Mouse (Mus musculus): Measurements from ENCODE around the gene Olfr878. TPM values are rescaled to one million over a fixed set of nuclear protein-coding genes. Genes with fewer than 3 reads are reported as not detected.

Olfr878 gene
- polyA plus RNA-seq, 1 experiment from 2014 or later, result not detected

DNA sequence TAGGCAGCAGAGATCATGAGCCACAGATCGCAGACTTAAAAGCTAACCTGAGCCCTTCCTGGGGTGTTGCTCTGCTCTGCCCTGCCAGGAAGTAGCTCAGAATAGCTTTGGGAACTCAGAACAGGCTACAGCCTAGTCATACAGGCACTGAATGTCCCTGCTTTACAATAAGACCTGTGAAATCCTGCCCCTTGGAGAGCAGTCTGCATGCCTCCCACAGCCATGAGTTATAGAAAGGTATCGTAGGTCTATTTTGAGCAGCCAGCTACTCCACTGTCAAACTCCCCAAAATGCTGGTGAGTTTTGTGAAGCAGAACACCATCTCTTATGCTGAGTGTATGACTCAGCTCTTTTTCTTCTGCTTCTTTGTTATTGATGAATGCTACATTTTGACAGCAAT lies 23.5 kb downstream of the Olfr878 start:
- H3K27ac ChIP-seq, result no peak overlapping the region
- no peaks in the 10 kb centered on the region for H3K36me3 ChIP-seq (replicated peaks)
- H3K4me3 ChIP-seq (replicated peaks), result no peak overlapping the region
- H3K4me2 ChIP-seq, result no peak overlapping the region
- no peak for ATAC-seq (ENCODE audit: low FRiP score)
- H3K9me3 ChIP-seq, result no peaks in the 10 kb centered on the region
- H3K27me3 ChIP-seq, result no peaks in the 10 kb centered on the region
- no peak overlapping the region for H3K9ac ChIP-seq
- WGBS, result 95% methylated on average over 2 of the region's 2 CpGs
- no peaks in the 10 kb centered on the region for H3K4me1 ChIP-seq

Other genes starting within 250 kb of the Olfr878 start
- 0.19 TPM in 2 replicates for gene Panx3, start 248.6 kb upstream of the Olfr878 start, polyA plus RNA-seq (2016; fragmentation: Nextera tagmentation; extraction: Ambion mirVana)
- not detected in 2 replicates for gene Olfr160, start 201.6 kb upstream of the Olfr878 start, polyA plus RNA-seq (2016; fragmentation: Nextera tagmentation; extraction: Ambion mirVana)
- not detected in 2 replicates for gene Olfr874, start 172.7 kb upstream of the Olfr878 start, polyA plus RNA-seq (2016; fragmentation: Nextera tagmentation; extraction: Ambion mirVana)
- not detected in 2 replicates for gene Olfr875, start 146.0 kb upstream of the Olfr878 start, polyA plus RNA-seq (2016; fragmentation: Nextera tagmentation; extraction: Ambion mirVana)
- gene Olfr876, start 114.8 kb upstream of the Olfr878 start, polyA plus RNA-seq (2016; fragmentation: Nextera tagmentation; extraction: Ambion mirVana), result not detected in 2 replicates
- not detected in 2 replicates for gene Olfr877, start 63.6 kb upstream of the Olfr878 start, polyA plus RNA-seq (2016; fragmentation: Nextera tagmentation; extraction: Ambion mirVana)
- gene Olfr145, start 21.1 kb upstream of the Olfr878 start, polyA plus RNA-seq (2016; fragmentation: Nextera tagmentation; extraction: Ambion mirVana), result not detected in 2 replicates
- not detected in 2 replicates for gene Olfr881, start 74.0 kb downstream of the Olfr878 start, polyA plus RNA-seq (2016; fragmentation: Nextera tagmentation; extraction: Ambion mirVana)
- not detected in 2 replicates for gene Olfr883, start 108.0 kb downstream of the Olfr878 start, polyA plus RNA-seq (2016; fragmentation: Nextera tagmentation; extraction: Ambion mirVana)
- not detected in 2 replicates for gene Olfr884, start 128.7 kb downstream of the Olfr878 start, polyA plus RNA-seq (2016; fragmentation: Nextera tagmentation; extraction: Ambion mirVana)
- gene Olfr885, start 143.5 kb downstream of the Olfr878 start, polyA plus RNA-seq (2016; fragmentation: Nextera tagmentation; extraction: Ambion mirVana), result not detected in 2 replicates
- not detected in 2 replicates for gene Olfr887, start 166.2 kb downstream of the Olfr878 start, polyA plus RNA-seq (2016; fragmentation: Nextera tagmentation; extraction: Ambion mirVana)
- gene Olfr888, start 190.3 kb downstream of the Olfr878 start, polyA plus RNA-seq (2016; fragmentation: Nextera tagmentation; extraction: Ambion mirVana), result not detected in 2 replicates
- gene Olfr889, start 197.4 kb downstream of the Olfr878 start, polyA plus RNA-seq (2016; fragmentation: Nextera tagmentation; extraction: Ambion mirVana), result 0.08 and 0.09 TPM in 2 replicates
- gene Olfr890, start 224.7 kb downstream of the Olfr878 start, polyA plus RNA-seq (2016; fragmentation: Nextera tagmentation; extraction: Ambion mirVana), result not detected in 2 replicates